Mouse (Mus musculus) limb, embryonic 15.5 days (tissue): ENCODE results near the gene Cfdp1. TPM values are rescaled to one million over a fixed set of nuclear protein-coding genes. Genes with fewer than 3 reads are reported as not detected.

ENCODE experiments used
- ATAC-seq: fragments of 200-750 bp; cut with Nextera tagmentation; 2 replicates; pipeline ENCODE4 v1.8.0; 2017; ENCODE audit warnings: low read depth, moderate TSS enrichment; ENCODE audit not compliant: insufficient number of reproducible peaks, low FRiP score, low TSS enrichment
- H3K27ac ChIP-seq: fragments of 300-500 bp; sonication (generic); 2 replicates; pipeline ENCODE4 v1.5.1; 2015; ENCODE audit warnings: moderate library complexity, mild to moderate bottlenecking, inconsistent platforms
- H3K27me3 ChIP-seq: fragments of 300-500 bp; sonication (generic); 2 replicates; pipeline ENCODE4 v1.6.1; 2015; ENCODE audit warnings: inconsistent platforms
- H3K36me3 ChIP-seq: fragments of 300-500 bp; sonication (generic); 2 replicates; pipeline ENCODE4 v1.6.1; 2015; ENCODE audit warnings: inconsistent platforms
- H3K4me1 ChIP-seq: fragments of 300-500 bp; sonication (generic); 2 replicates; pipeline ENCODE4 v1.6.1; 2015; ENCODE audit warnings: inconsistent platforms
- H3K4me2 ChIP-seq: fragments of 300-500 bp; sonication (generic); 2 replicates; pipeline ENCODE4 v1.6.1; 2015; ENCODE audit warnings: mild to moderate bottlenecking, inconsistent platforms
- H3K4me3 ChIP-seq: fragments of 300-500 bp; sonication (generic); 2 replicates; pipeline ENCODE4 v1.5.1; 2015; ENCODE audit warnings: mild to moderate bottlenecking, inconsistent platforms
- H3K9ac ChIP-seq: fragments of 300-500 bp; sonication (generic); 2 replicates; pipeline ENCODE4 v1.6.1; 2015; ENCODE audit warnings: inconsistent platforms
- H3K9me3 ChIP-seq: fragments of 300-500 bp; sonication (generic); 2 replicates; pipeline ENCODE4 v1.6.1; 2016; ENCODE audit warnings: inconsistent platforms
- WGBS: fragments of 180-500 bp; shearing (Covaris S2); methylation state at CpG from one replicate; pipeline ENCODE4 v1.1.7; 2015; 5-methylcytosine and 5-hydroxymethylcytosine counted together
- polyA plus RNA-seq: library from polyadenylated mRNA; unstranded; fragments of >200 nt; fragmentation: Nextera tagmentation; extraction: Ambion mirVana; gene quantifications from 2 replicates; pipeline ENCODE4 v1.2.1, GENCODE M21; 2015

Gene Cfdp1
- polyA plus RNA-seq, 1 experiment from 2014 or later = 232 TPM

DNA sequence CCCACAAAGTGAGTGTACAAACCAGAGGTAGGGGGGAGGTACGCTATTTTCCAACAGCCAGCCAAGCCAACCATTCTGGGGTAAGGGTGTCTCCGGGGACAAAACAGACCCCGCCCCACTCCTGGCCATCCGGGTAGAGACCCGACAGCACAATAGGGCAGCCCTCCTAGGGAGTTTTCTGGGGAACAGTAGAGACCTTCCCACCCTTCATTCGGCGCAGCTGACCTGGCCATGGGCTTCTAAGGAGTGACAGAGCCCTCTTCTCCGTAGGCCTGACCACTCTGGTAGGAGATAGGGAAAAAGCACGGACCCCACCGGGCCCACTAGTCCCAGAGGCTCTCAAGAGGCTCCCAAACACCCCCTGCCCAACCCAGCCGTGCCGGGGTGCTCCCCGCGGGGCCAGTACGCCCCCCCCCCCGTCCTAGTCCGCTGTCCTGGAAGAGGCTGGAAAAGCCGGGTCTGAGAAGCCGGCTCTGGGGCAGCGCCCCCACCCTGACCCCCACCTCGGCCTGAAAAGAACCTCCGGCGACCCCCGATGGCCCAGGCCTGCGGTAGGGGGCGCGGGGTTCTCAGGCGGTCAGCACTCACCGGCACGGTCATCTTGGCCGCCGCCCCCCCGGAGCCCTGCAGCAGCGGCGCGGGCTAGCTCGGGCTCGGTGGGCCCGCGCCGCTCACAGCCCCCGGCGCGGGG, 110.8 kb downstream of the Cfdp1 start:
- H3K9me3 ChIP-seq = no peaks in the 10 kb centered on the region
- no peaks in the 10 kb centered on the region for H3K27me3 ChIP-seq
- 2% methylated on average over 40 of the region's 44 CpGs for WGBS
- peak overlapping the region; percentile 76 for H3K27ac ChIP-seq
- H3K4me1 ChIP-seq = peaks cover 69% of the 10 kb centered on the region
- H3K36me3 ChIP-seq = 0 out of 2 replicates have a peak, but pooled peaks cover 2% of the 10 kb centered on the region
- H3K4me3 ChIP-seq = peak overlapping the region; percentile 82
- peak overlapping the region; percentile 87 for H3K9ac ChIP-seq
- ATAC-seq = peak; percentile 9; the same call in 1 of the 2 replicates
- H3K4me2 ChIP-seq = peak overlapping the region; percentile 73

DNA sequence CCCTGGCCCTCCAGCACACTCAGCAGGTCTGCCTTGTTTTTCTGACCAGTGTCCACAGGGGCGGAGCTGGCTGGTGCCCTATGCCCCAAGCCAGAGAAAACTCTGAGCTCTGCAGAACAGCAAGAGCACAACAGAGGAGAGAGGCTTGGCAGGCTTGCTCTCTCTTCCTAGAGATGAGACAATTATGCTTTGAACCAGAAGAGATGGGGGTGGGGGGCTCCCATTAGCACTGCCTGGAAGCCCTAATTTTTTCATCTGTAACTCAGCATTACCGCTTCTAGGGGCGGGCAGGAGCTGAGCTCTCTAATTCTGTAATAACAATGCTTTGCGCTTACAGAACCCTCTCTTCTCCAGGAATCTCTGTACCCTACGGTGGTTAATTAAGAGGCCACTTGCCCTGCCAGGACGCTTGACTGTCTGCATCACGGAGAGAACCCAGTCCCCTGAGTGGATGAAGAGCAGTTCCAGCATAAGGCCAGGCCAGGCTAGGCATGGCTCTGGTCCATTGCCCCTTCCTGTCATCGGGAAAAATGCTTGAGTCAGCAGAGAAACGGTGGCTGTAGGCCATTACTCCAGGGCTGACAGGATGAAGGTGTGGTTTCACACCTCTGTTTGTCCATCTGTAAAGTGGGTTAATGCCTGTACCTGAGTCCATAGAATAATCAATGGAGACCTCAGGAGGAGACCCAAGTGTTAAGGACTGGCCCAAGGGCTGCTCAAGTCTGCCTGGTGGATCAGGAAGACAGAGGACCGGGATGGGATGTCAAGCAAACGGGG, 111.6 kb downstream of the Cfdp1 start:
- 25% methylated on average over 11 of the region's 11 CpGs for WGBS
- Histone ChIP-seq H3K36me3 (peaks cover 2% of the 10 kb centered on the region; the same call in 1 of the 2 replicates), H3K27ac (peak overlapping the region; percentile 76), H3K4me2 (peak overlapping the region; percentile 73), H3K9me3 (no peaks in the 10 kb centered on the region), H3K4me3 (peak overlapping the region; percentile 82), H3K27me3 (no peaks in the 10 kb centered on the region), H3K4me1 (peaks cover 69% of the 10 kb centered on the region), H3K9ac (peak overlapping the region; percentile 87; the same call in 1 of the 2 replicates)
- ATAC-seq = no peak

DNA sequence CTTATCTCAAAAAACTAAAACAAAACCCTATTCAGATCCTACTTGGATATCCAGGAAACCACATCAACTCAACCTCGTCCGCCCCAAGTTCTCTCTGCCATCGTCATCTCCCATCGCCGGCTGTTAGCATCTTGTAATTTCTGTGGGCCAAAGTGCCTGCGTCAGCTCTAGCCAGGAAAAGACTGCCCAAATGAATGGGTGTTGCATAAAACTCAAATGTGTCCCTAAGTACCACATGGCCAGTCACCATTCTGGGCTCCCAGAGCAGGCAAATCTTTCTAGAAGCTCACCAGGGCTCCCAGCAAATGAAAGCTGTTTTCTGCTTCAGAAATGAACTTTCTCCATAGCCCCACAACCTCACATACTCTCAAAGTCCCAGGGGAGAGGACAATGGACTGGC, 112.5 kb downstream of the Cfdp1 start:
- no peak overlapping the region for H3K9ac ChIP-seq
- 72% methylated on average over 6 of the region's 6 CpGs for WGBS
- peaks cover 2% of the 10 kb centered on the region; the same call in 1 of the 2 replicates for H3K36me3 ChIP-seq
- no peaks in the 10 kb centered on the region for H3K27me3 ChIP-seq
- peak overlapping the region; percentile 82; the same call in 1 of the 2 replicates for H3K4me3 ChIP-seq
- H3K4me1 ChIP-seq = peaks cover 75% of the 10 kb centered on the region
- no peak for ATAC-seq
- no peaks in the 10 kb centered on the region for H3K9me3 ChIP-seq
- H3K27ac ChIP-seq = peak overlapping the region; percentile 76
- peak overlapping the region; percentile 73; the same call in 1 of the 2 replicates for H3K4me2 ChIP-seq

DNA sequence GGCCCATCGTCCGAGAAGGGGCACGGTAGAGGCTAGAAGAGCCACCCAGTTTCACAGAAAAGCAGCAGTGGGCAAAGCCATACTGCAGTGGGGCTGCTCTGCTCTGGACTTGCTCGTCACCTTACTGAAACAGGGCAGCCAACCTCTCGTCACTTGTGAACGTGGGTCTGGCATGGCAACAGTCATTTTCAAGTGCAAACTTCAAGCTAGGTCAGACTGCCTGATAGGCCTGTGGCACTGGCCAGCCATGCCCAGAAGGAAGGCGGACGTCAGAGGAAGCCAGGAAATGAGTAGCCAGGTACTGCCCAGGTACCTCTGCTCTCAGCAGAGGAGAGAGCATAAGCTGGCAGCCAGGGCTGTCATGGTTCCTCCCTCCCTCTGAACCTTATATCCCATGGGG, 113.1 kb downstream of the Cfdp1 start:
- WGBS = 85% methylated on average over 8 of the region's 8 CpGs
- Histone ChIP-seq H3K4me2 (no peak overlapping the region), H3K4me1 (peaks cover 77% of the 10 kb centered on the region), H3K36me3 (peaks cover 2% of the 10 kb centered on the region; the same call in 1 of the 2 replicates), H3K27me3 (no peaks in the 10 kb centered on the region), H3K9me3 (no peaks in the 10 kb centered on the region), H3K9ac (no peak overlapping the region), H3K4me3 (no peak overlapping the region), H3K27ac (no peak overlapping the region)
- ATAC-seq = no peak

DNA sequence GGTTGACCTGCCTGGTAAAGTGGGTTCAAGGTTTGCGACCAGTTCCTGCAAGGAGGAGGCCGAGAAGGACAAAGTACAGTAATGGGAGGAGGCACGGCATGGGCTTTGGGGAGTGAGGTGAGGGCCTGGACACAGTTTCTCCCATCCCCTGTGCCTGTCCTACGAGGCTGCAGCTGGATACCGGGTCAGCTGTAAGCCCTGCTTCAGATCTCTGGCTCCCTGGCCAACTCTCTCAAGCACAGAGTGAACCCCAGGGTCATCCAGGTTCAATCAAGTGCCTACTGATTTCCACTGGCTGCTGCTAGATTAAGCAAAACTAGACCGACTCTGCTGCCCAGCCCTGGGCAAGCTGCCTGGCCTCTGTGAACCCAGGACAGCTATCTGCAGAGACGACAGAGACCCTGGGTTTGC, 113.8 kb downstream of the Cfdp1 start:
- WGBS = 71% methylated on average over 7 of the region's 7 CpGs
- H3K27me3 ChIP-seq = no peaks in the 10 kb centered on the region
- no peak for ATAC-seq
- peaks cover 2% of the 10 kb centered on the region; the same call in 1 of the 2 replicates for H3K36me3 ChIP-seq
- H3K4me1 ChIP-seq = peaks cover 77% of the 10 kb centered on the region
- no peak overlapping the region for H3K9ac ChIP-seq
- no peaks in the 10 kb centered on the region for H3K9me3 ChIP-seq
- H3K4me2 ChIP-seq = no peak overlapping the region
- H3K27ac ChIP-seq = no peak overlapping the region
- H3K4me3 ChIP-seq = no peak overlapping the region

DNA sequence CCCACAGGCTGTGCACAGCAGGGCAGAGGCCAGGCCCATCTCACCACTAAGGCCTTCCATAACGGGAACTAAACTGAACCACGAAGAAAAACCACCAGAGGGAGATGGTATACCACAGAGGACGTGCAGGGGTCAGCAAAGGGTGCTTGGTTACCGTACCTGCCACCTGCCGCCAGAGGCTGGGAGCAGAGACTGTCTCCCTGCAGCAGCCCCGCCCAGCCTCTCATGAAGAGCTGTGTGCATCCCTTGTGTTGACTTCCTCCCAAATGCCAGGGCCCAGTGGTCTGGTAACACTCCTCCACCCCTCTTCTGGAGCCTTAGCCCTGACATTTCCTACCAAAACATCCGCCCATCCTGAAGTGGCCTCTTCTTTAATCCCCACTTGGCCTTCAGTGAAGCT, 114.5 kb downstream of the Cfdp1 start:
- Histone ChIP-seq H3K36me3 (peaks cover 2% of the 10 kb centered on the region; the same call in 1 of the 2 replicates), H3K27me3 (no peaks in the 10 kb centered on the region), H3K9me3 (no peaks in the 10 kb centered on the region), H3K4me1 (peaks cover 79% of the 10 kb centered on the region), H3K27ac (no peak overlapping the region), H3K4me2 (no peak overlapping the region), H3K4me3 (no peak overlapping the region), H3K9ac (no peak overlapping the region)
- 53% methylated on average over 7 of the region's 7 CpGs for WGBS
- ATAC-seq = no peak

DNA sequence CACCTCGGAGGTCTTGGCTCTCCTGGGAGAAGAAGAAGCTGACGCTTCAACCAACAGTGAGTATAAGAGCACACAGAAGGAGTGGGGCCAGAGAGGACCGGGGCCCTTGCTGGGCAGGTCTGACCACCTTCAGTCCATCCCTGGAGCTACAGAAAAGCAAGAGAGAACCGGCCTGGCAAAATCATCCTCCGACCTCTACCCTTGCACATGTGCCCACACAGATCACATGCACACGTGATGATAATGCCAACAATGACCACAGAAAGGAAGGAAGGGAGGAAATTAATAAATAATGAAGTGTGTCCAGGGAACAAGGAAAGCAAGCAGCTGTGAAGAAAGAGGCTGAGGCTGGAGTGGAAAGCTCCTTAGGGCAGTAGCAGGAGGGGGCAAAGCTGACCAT, 115.2 kb downstream of the Cfdp1 start:
- H3K27me3 ChIP-seq = no peaks in the 10 kb centered on the region
- no peak for ATAC-seq
- no peak overlapping the region for H3K27ac ChIP-seq
- H3K9me3 ChIP-seq = no peaks in the 10 kb centered on the region
- no peak overlapping the region for H3K9ac ChIP-seq
- peaks cover 2% of the 10 kb centered on the region; the same call in 1 of the 2 replicates for H3K36me3 ChIP-seq
- no peak overlapping the region for H3K4me3 ChIP-seq
- peaks cover 79% of the 10 kb centered on the region for H3K4me1 ChIP-seq
- WGBS = 67% methylated on average over 6 of the region's 6 CpGs
- H3K4me2 ChIP-seq = no peak overlapping the region

DNA sequence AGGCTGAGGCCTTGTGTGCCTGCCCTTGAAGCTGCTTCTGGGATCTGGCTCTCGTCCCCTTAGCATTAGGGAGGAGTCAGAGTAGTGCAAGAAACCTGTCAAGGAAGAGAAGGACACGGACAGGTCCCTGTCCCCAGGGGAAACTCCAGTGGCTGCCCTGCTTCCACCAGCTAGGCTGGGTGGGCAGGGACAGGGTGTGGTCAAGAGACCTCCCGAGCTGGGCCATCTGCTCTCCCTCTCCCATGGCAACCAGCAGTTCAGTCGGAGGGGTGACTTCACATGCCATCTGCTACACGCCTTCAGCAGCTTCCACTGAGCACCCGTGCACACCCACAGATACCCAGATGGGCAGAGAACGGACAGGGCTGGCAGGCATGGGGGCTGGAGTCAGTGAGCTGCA, 117.8 kb downstream of the Cfdp1 start:
- WGBS = 42% methylated on average over 7 of the region's 7 CpGs
- H3K4me2 ChIP-seq = no peak overlapping the region
- H3K27ac ChIP-seq = peak overlapping the region; percentile 47
- no peaks in the 10 kb centered on the region for H3K27me3 ChIP-seq
- no peaks in the 10 kb centered on the region for H3K9me3 ChIP-seq
- H3K4me3 ChIP-seq = no peak overlapping the region
- peaks cover 2% of the 10 kb centered on the region; the same call in 1 of the 2 replicates for H3K36me3 ChIP-seq
- ATAC-seq = no peak
- H3K9ac ChIP-seq = no peak overlapping the region
- peaks cover 79% of the 10 kb centered on the region for H3K4me1 ChIP-seq

DNA sequence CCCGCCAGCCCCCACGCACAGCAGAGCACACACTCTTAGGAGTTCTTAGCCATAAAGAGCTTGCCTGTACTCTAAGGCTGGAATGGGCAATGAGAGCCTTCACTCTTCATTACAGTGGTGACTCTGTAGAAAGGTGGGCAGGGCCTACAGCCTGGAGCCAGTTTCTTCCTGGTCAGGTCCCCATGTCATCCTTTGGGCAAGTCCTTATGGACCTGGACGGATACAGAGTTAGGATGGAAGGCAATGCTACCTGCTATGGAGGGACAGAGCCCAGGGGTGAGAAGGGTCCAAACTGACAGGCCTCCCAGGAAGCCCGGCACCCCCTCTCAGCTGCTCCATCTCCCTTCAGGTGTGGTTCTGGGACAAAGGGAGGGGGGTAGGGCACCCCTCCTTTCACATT, 118.3 kb downstream of the Cfdp1 start:
- no peak overlapping the region for H3K9ac ChIP-seq
- H3K4me2 ChIP-seq = no peak overlapping the region
- peak overlapping the region; percentile 47; the same call in 1 of the 2 replicates for H3K27ac ChIP-seq

DNA sequence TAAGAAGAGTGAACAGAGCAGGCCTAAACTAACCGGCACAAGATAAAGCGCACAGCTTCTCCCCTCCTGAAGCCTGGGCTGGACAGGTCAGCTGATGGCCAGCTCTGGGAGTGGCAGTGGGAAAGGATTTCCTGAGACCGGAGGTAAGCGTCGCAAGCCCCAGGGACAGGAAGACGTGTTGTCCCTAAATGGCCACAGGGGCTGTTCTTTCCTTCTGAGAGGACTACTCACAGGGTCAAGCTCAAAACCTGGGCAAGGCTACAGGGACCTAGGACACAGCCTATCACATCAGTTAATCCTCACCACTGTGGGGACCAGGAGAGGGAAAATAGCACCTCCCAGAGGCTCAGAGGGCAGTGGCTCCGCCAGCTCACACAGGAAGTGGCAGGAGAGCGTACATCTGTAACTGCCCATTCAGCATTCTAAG, 118.7 kb downstream of the Cfdp1 start:
- Histone ChIP-seq H3K9ac (no peak overlapping the region), H3K36me3 (no peaks in the 10 kb centered on the region; the same call in 1 of the 2 replicates), H3K4me3 (no peak overlapping the region), H3K9me3 (no peaks in the 10 kb centered on the region), H3K4me2 (no peak overlapping the region), H3K27me3 (no peaks in the 10 kb centered on the region), H3K4me1 (peaks cover 80% of the 10 kb centered on the region), H3K27ac (peak overlapping the region; percentile 19; the same call in 1 of the 2 replicates)
- 58% methylated on average over 8 of the region's 8 CpGs for WGBS
- ATAC-seq = no peak

More for the DNA sequence above, 118.3 kb downstream of the Cfdp1 start:
- Histone ChIP-seq H3K4me1 (peaks cover 79% of the 10 kb centered on the region), H3K4me3 (no peak overlapping the region), H3K27me3 (no peaks in the 10 kb centered on the region), H3K9me3 (no peaks in the 10 kb centered on the region), H3K36me3 (no peaks in the 10 kb centered on the region; the same call in 1 of the 2 replicates)
- no peak for ATAC-seq
- WGBS = 71% methylated on average over 4 of the region's 4 CpGs

DNA sequence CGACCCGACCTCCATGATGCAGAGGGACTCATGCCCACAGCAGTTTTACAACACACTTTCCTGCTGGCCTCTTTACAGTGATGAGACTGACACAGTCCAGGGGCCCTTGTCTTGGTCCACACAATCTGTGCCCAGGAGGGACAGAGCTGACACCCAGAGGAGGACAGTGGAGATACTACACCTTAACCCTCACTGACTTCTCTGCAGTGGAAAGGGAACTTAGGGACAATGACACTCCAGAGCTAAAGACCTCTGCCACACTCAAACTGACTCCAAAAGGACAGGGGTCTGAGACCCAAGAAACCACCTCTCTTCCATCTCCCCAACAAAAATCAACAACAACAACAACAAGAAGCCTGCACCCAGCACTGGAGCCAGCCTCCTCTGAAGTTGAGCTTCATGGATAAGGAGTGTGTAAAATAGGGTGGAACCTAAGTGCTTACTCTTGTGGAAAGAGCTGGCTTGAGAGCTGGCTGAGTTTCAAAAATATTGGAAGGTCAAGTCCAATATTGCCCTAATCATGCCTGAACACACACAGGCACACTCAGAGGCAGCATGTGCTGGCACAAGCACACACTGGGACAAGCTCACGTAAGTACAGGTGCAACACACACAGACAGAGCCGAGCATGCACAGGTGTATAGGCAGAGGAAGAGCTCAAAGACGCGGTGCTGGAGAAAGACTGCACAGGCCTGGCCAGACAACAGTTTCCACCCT, 119.7 kb downstream of the Cfdp1 start:
- no peak overlapping the region for H3K4me2 ChIP-seq
- H3K9me3 ChIP-seq = no peaks in the 10 kb centered on the region
- 41% methylated on average over 6 of the region's 6 CpGs for WGBS
- H3K9ac ChIP-seq = no peak overlapping the region
- H3K4me3 ChIP-seq = no peak overlapping the region
- no peak for ATAC-seq
- H3K36me3 ChIP-seq = no peaks in the 10 kb centered on the region; the same call in 1 of the 2 replicates
- H3K27ac ChIP-seq = peak overlapping the region; percentile 19
- H3K27me3 ChIP-seq = no peaks in the 10 kb centered on the region
- peaks cover 80% of the 10 kb centered on the region for H3K4me1 ChIP-seq
